Mouse (Mus musculus) megakaryocyte, embryonic 14.5 days (primary cell): Measurements from ENCODE around the gene Rab1a.

Experiments
- FLI1 ChIP-seq: IDR thresholded peaks from 2 replicates; pipeline ENCODE4 v1.6.1; 2012; ENCODE audit warnings: low read length, inconsistent platforms, mixed read lengths
- GATA1 ChIP-seq: IDR thresholded peaks from 3 replicates; pipeline ENCODE4 v1.6.1; 2012; ENCODE audit warnings: mixed read lengths, low read length, inconsistent platforms, borderline replicate concordance

DNA sequence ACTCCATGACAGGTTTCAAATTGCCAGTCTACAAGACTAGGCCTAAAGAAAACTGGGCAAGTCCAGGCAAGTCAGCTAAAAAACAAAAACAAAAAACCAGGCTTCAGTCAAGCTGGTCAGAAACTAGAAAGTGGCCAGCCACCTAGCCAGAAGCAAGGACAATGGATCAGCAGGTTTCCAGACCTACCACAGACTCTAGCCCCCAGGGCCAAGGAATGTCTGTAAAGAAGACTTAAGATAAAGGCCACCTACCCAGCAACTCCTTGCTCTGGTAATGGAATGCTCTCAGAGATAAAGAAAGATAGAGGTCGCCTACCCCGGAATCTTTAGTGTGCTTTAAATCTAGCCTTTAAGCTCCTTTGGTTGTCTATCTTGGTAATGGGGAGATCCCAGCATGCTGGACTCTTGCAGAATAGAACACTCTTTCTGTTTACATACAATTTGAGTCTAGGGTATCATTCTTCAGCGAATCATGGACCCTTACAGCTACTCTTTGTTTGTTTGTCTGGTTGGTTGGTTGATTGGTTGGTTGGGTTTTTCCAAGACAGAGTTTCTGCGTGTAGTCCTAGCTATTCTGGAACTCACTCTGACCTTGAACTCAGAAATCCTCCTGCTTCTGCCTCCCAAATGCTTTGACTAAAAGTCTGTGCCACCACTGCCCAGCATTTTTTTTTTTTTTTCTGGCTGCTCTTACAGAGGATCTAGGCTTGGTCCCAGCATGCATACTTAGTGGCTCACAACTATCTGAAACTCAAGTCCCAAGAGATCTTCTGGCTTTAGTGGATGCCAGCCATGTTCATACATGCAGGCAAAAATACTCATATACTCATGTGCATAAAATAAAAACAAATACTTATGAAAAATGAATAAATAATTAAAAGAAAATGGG lies 36.0 kb upstream of the Rab1a start:
- TF ChIP-seq GATA1 (no peak), FLI1 (no peak)
